Mouse (Mus musculus): ENCODE data around the gene Klhl13.
A peak's percentile ranks its signal among the peaks of the same experiment; 100 is the strongest.

The Klhl13 gene

DNA sequence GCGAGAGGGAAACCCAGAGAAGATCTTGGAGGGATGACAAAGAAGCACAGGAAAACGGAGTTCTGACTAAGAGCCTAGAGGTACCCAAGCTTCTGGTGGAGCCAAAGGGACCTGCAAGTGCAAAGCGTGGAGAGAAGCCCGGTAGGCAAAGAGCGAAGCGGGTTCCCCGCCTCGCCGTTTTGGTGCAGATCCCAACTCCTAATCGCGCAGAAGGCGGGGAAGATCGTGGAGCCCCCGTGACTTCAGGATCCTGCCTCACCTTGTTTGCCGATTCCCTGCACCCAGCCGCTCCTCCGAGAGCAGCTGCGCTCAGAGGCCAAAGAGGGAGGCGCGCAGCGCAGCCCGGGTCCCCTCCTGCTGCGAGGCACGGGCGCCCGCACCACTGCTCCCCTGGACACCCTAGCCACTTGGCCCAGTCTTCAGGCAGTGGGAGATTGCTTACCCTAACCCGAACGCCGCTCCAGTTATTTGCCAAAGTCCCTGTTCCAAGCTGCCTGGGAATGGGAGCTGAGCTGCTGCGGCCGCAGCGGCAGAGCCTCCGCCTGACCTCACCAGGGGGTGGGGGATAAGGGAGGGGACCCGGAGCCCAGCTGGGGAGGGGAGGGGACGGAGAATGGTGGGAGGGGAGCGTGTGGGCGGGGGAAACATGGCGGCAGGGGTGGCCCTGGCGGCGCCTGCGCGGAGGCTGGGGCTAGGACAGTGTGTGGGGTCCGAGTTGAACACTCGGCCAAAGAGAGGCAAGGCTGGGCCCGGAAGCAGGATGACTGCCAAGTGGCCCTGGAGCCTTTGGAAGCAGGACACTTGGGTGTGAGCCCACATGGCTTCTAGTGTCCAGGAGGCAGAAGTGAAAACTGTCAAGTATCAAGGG lies at the start of gene Klhl13:
Gene Klhl13 (minus strand): TSS at position 569 of the 868 bp plus-strand sequence.
- peak; percentile 50 for DNase-seq

DNA sequence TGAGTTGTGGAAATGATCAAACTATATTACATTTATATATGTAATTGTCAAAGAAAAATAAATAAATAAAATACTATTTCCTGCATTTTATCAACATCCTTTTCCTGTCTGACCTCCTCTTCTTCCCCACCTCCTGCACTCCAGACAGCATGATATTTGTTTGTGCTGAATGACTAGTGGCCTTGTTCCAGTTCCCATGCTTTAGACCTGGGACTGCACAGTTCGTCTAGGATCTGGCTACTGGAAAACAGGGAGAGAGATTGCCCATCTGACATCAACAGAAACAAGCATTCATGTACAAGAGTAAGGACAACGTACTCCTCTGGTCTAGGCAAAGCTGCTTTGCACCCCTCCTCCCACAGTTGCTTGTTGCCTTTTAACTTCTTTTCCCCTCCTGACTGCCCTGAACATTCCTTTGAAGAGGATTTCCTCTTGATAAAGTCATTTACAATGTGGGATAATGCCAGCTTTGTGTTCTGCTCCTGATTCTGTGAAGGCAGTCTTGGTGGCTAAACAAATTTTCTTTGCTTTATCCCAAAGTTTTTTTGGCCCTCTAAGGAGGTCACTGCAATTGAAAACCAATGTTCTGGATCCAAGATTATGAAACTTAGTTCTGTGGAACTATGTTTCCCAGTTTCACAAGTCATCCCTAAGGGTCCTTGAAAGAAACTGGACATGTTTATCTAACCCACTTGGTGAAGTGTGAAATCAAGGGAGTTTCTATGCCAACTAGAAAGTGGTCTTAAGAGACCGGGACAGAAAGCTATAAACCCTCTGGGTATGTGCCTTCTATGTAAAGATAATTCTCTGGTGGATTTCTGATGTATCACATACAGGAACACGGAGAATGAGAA lies 44.6 kb upstream of the Klhl13 start:
- DNase-seq: no peak

DNA sequence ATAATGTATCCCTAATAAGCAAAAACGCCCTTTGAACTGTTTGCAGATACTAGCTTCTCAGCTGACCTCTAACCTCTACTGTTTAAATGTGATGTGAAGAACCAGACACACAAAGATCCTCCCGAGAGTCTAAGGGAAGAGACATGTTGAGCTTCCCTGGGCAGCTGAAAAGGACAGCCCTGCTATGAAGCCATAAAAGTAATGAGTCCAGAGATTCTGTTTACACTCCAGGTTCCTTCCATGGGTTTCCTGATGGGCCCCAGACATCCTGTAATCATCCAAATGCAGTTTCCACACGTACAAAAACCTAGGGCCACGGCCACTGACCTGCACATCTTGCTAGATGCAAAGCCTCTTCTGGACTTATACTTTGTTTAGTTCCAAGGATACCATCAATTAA lies 23.8 kb upstream of the Klhl13 start:
- DNase-seq: no peak

DNA sequence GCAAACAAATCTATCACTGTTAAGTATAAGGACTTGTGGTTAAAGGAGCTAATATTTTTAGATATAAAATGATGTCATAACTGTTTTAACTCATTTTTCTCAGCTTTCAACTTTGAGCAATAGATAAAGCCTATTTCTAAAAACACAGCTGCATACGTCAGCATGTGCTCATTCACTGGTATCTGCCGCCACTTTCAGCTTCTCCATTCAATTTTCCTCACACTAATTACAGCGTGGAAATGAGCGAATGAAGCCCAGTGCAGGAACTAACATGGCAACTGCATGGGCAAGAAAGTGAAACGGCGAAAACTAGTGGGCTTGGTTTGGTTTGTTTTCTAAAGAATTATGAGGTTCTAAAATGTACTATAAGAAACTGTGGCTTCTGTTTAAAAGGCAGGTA lies 1.4 kb downstream of the Klhl13 start:
- no peak for DNase-seq

DNA sequence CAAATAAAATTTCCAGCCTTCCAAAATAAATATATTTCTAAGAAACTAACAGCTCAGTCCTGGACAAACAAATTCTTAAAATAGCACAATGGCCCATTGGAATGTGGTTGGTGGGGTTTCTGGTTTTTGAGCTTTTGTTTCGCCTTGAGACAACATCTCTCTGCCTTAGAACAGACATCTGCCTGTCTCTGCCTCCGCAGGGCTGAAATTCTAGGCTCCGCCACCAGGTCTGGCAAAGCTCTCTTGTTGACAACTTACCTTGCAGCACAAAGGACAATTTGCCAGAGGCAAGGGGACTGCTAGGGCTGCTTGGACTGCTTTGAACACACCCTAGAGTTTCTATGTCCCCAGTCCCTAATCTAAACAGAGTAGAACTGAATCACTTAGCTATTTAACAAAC lies 4.4 kb downstream of the Klhl13 start:
- no peak for DNase-seq

DNA sequence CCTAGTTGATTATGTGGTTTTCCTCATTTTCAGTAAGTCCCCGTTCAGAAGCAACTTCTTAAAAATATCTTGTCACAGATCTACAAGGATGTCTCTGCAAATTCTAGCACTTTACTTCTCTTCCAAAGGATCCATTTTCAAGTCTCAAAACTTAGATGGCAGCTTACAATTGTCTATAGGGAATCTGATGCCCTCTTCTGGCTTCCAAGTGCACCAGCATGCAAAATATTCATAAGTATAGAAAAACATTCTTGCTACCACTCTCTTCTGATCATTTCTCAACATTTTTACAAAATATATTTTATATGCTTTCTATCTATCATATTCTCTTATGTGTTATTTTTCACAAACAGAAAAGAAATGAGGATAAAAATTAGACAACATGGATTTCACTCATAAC lies 14.8 kb downstream of the Klhl13 start:
- DNase-seq: no peak

DNA sequence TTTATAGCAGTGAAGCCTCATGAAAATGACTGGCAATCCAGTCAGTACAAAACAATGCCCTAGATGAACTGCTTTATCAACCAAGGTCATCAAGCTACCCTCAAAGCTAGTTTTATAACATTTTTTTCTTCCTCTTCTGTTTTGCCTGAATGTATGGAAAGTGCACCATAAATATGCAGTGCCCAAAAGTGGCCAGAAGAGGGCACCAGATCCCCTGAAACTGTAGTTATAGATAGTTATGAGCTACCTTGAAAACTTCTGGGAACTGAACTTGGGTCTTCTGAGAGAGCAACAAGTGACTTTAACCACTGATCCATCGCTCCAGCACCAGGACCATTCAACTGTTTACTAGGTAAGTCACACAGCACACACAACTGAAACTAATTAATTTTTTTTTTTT lies 36.8 kb downstream of the Klhl13 start:
- peak; percentile 6 for DNase-seq

DNA sequence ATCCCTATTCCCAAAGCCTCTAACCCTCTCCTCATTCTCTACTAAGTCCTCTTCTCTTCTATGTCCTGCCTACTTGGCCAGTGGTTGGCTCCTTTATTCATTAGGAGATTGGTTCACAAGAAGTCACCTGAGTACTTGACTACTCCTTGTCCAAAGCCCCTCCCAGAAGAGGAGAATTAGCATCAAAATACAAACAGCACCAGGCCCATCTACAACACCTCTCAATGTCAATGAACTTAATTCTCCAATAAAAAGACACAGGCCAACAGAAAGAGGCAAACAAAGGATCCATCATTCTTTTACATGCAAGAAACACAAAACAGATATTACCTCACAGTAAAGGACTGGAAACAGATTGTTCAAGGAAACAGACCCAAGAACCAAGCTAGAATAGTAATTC lies 46.0 kb downstream of the Klhl13 start:
- DNase-seq: no peak

DNA sequence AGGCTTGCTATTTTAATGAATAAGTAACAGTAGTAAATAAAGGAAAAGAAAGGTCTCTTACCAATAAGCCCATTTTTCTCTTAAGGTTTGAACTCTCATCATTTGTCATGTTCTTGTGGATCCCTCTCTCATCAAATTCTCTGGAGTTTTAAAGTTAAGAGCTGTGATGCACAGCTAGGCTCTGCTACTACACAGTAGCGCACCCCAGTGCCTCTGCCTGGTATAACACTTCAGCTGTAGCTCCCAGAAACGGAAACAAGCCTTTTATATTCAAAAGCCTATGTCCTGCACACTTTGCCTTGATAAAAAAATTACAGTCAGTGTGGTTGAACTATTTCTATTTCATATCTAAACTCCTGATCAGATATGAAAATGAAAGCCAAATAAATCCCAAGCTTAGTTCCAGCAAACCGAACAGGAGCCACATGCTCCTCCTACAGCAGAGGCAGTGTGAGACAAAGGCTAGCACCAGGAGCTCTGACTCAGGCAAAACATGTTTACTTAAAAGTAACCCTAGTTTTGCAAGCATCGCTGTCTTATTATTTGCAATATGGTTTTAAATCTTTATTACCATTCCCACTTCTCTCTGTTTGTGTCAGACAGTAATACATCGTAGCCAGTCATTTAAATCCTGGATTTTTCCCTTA lies 68.8 kb downstream of the Klhl13 start:
- peak; percentile 4 for DNase-seq

DNA sequence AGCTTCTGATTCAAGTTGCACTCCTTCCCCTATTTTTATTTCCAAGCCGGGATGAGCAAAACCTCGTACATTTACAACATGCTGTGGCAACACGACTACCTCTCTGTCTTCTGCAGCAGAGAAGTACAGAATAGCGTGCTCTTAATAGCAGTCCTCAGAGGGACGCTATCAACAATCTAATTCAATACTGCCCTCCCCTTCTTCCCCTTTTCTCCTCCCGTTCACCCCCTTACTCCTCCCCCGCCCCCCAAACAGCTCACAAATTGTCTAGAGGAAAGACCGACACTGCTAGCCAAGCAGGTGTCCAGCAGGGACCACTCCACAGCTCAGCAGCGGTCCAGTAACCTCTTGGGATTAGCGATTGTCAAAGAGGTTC lies 79.5 kb downstream of the Klhl13 start:
- DNase-seq: no peak

DNA sequence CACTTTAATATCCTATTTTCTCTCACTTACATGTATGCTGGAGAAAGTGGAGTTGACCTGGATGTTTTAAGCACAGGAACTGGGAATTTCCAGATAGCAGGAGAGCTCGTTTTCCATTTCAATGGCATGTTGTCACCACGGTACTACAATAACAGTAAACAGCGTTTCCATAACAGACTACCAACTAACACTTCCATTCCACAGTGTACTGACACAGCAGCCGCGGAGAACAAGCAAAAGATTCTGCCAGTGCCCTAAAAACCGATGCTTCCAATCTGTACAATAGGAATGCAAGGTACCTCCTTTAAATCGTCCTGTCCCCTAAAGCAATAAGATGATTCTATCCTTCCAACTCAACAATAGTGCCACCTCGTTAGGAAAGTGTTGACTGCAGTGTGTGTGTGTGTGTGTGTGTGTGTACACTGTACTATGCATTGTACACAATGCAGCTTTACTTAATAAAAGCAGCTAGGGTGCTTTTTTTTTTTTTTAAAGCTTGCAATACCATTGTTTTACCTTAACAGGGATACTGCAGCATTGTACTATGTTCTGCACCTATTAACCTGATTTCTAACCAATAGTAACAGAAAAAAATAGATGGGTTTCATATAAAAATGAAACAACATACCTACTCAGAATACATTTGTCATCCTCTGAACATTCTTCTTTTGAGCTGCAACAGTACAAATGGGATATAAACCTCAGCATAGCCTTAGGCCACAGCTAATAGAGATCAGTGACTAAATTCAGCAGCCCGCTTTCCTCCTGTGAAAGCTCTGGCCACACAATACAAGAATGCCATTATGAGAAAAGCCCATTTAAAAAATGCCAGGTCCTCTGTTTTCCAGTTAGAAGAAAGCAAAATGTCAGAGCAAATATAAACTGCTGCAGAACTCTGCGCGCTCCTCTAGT lies 80.1 kb downstream of the Klhl13 start:
- DNase-seq: no peak

DNA sequence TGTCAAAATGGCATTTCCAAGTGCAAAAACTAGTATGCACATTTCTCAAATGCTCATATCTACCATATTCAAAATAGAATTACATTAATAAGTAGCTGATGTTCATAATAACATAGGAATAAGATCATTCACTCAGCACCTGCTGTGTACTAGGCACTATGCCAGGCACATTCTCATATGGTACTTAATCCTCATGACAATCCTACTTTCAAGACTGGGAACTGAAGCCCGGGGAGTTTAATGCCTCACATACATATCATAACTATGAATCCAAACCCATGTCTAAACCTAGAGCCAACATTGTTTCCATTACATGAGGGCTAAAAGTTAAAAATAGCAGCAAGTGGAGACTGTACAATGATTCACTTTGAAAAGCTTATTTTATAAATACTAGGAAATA lies 97.3 kb downstream of the Klhl13 start:
- no peak for DNase-seq

DNA sequence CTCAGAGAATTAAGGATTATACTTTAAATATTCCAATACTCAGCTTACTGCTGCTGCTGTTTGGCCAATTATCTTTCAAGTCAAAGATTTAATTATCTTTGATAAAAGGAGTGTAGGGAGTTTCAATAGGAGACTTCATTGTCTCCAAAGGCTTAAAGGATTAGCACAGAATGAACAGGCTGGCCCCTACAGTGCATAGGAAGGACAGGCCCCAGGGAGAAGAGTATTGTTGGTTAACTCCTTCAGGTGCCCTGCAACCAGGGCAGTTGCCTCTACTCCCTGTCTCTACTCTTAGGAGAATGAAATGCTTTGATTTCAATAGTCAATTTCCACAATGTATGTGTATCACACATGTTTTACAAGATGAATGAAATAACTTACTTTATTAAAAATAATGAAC lies 116.1 kb downstream of the Klhl13 start:
- DNase-seq: no peak
